Mouse (Mus musculus) CD4-positive, CD25-positive, alpha-beta regulatory T cell, adult 2 months (primary cell): Measurements from ENCODE around the gene Inpp4b.
A peak's percentile ranks its signal among the peaks of the same experiment; 100 is the strongest.

ENCODE experiments used
- DNase-seq: peaks from one replicate; pipeline ENCODE4 v3.0.0-alpha.2; 2012; ENCODE audit warnings: low read depth, low spot score

Inpp4b gene

GRCm38 (mm10) chr8:81578951-81579350 lies 236.6 kb downstream of the Inpp4b start:
- no peak for DNase-seq

- DNase-seq = no peak
Observed at GRCm38 (mm10) chr8:81581817-81582437, 239.6 kb downstream of the Inpp4b start.

- DNase-seq = no peak
Observed at GRCm38 (mm10) chr8:81582906-81583305, 240.6 kb downstream of the Inpp4b start.

DNA sequence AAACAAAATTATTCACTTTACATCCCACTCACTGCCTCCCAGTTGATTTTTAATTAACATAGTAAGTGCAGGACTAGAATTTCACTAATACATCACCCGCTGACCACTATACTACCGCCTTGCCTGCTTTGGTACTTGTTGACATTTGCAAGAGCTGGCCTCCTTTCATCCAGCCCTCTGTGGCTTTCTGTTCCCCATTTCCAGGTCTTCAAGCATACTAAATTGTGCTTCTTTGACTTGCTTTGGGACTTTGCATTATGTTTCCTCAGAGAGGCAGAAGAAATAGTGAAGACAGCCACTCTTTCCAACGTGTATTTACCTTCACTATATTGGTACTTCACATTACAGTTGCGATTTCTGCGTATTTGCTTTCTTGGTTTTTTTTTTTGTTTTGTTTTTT lies 244.4 kb downstream of the Inpp4b start:
- no peak for DNase-seq

- peak; percentile 49 for DNase-seq
Observed at GRCm38 (mm10) chr8:81594134-81594714, 251.9 kb downstream of the Inpp4b start.

DNA sequence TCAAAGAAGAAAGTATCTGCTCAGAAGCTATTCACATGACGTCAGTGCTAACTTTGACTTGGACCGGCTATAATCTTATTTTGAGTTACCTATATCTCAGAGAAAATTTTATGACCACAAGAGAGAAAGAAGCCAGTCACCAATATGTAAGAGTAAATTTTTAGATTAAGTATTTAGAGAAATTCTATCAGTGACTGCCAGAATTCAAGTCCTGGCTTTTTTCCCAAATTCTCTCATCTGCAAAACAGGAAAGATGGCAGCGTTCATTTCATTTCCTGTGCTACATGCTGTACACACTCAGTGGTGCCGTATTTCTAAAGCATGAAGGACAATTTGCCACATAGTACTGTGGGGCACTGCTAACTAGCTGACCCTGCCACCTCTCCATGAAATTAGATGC lies 256.9 kb downstream of the Inpp4b start:
- DNase-seq = no peak

DNA sequence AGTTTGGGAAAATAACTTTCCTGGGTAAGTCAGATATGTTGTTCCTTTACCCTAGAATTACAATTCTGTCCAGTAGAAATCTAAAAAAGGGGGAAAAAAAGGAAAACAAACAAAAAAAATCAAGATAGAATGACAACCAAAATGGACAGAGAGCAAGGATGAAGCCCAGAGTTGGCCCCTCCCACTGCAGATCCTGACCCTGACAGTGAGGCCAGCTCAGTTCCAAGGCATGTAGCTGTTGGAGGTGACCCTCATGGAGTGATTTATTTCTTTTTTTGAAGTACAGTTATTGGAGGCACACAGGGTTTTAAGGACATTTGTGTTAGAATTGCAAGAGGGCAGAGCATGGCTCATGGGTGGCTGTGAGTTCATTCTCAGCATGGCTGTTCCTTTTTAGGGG lies 258.8 kb downstream of the Inpp4b start:
- DNase-seq = no peak

GRCm38 (mm10) chr8:81608082-81608481 lies 265.7 kb downstream of the Inpp4b start:
- DNase-seq = no peak

GRCm38 (mm10) chr8:81609064-81609463 lies 266.7 kb downstream of the Inpp4b start:
- peak; percentile 34 for DNase-seq

GRCm38 (mm10) chr8:81612611-81613010 lies 270.3 kb downstream of the Inpp4b start:
- no peak for DNase-seq

GRCm38 (mm10) chr8:81614135-81614534 lies 271.8 kb downstream of the Inpp4b start:
- no peak for DNase-seq

DNA sequence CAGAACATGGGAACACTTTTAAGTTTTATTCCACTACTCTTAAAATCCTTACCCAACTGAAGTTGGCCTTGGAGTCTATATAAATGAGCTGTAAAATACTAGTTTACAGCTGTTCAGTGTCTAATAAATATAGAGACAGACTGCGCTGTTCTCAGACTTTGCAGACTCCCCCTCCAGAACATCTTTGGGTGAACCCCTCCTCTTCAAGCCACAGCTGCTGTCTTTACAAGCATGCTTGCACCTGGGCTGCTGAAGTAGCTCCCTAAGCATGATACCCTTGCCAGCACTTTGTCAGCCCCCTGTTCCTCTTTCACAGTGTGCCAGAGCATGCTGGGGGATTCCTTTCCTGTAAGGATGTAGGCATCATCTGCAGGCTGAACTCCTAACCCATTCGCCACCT lies 272.2 kb downstream of the Inpp4b start:
- no peak for DNase-seq

DNA sequence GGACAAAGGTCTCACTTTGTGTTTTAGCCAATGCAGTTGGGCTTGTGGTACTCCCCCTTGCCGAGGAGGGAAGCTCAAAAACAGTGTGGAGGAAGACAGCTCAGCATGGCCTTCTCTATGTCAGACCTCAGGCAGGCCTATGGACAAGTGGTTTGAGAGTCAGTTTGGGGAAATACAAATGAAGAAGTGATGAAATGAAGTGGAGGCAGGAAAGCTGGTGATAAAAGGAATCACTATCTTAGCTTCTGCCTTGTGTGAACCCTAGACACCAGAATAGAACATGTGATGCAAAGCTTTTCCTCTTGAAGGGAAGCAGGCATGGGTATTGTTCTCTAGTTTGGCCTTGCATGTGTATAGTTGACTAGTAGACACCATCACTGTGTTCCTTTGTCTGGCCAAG lies 273.2 kb downstream of the Inpp4b start:
- DNase-seq = no peak

DNA sequence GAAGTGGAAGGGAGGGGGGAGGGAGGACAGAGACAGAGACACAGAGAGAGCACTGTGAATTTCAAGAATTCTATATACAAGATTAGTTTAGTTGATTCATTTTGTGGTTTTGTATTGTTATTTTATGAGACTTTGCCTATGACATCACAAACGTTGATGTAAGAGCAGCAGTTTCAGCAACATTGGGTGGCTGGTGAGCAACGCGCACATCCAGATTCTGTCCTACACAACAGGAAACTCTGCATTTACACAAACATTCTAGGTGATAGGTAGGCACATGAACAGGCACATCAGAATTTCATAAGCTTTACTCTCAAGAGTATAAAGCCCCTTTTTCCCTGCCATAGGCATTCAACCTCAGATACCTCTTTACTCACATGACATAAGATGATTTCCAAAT lies 276.6 kb downstream of the Inpp4b start:
- peak; percentile 76 for DNase-seq

DNA sequence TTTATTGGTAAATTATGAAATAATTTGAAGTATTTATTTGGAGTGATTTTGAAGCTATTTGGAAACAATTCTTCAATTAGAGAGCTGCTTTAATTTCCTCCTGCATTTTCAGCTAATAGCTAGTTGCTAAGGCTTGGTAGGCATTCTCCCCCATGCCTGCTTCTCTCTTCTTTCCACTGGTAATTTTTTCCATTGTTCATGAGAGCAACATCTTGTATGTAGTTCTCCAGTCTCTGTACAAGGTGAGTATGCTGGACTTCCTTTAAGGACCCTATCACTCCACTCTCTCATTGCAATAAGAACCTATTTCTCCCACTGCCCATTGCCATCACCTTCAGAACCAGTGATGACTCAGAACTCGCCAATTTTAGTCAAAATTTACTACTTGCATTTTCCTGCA lies 292.7 kb downstream of the Inpp4b start:
- no peak for DNase-seq

GRCm38 (mm10) chr8:81635912-81636583 lies 293.7 kb downstream of the Inpp4b start:
- DNase-seq = peak; percentile 79

DNA sequence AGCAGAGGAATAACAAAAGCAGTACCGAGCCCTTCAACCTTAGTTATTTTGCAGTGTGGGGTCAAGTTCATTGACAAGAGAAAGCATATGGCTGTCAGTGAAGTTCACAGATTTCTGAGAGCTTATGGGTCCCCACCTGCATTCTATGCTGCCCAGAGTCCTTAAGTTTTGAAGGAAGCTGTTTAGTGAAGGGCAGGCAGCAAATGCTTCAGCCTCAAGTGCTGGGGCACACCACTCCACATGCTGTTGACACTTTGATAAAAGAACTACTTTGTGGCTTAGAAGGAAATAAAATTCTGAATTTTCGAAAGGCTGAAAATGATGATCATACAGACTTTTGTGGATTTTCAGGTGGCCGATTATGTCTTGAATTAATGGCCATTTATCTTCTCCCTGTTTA lies 296.1 kb downstream of the Inpp4b start:
- no peak for DNase-seq

GRCm38 (mm10) chr8:81639820-81640219 lies 297.5 kb downstream of the Inpp4b start:
- DNase-seq = no peak

GRCm38 (mm10) chr8:81643030-81643429 lies 300.7 kb downstream of the Inpp4b start:
- DNase-seq = no peak

- peak; percentile 61 for DNase-seq
Observed at GRCm38 (mm10) chr8:81692167-81692566, 349.8 kb downstream of the Inpp4b start.

GRCm38 (mm10) chr8:81694893-81695292 lies 352.5 kb downstream of the Inpp4b start:
- peak; percentile 48 for DNase-seq

GRCm38 (mm10) chr8:81702038-81702437 lies 359.7 kb downstream of the Inpp4b start:
- DNase-seq = peak; percentile 82
